Mouse (Mus musculus) heart, embryonic 11.5 days (tissue): ENCODE measurements around the gene Ctbp2. TPM values are rescaled to one million over a fixed set of nuclear protein-coding genes. Genes with fewer than 3 reads are reported as not detected.
A peak's percentile ranks its signal among the peaks of the same experiment; 100 is the strongest.

Source experiments
- ATAC-seq: fragments of 200-750 bp; cut with Nextera tagmentation; replicated peaks from 2 replicates; pipeline ENCODE4 v1.8.0; 2017; ENCODE audit warnings: moderate library complexity; ENCODE audit not compliant: insufficient number of reproducible peaks, low FRiP score, low TSS enrichment
- H3K27ac ChIP-seq: fragments of 300-500 bp; sonication (generic); 2 replicates; pipeline ENCODE4 v1.5.1; 2014; ENCODE audit warnings: mild to moderate bottlenecking, low read depth, low read length
- H3K27me3 ChIP-seq: fragments of 300-500 bp; sonication (generic); 2 replicates; pipeline ENCODE4 v1.6.1; 2014; ENCODE audit warnings: mild to moderate bottlenecking, low read length, mixed read lengths; ENCODE audit not compliant: control insufficient read depth, insufficient read depth
- H3K36me3 ChIP-seq: fragments of 300-500 bp; sonication (generic); 2 replicates; pipeline ENCODE4 v1.6.1; 2014; ENCODE audit warnings: mild to moderate bottlenecking, low read length, moderate library complexity, mixed read lengths; ENCODE audit not compliant: control insufficient read depth, insufficient read depth
- H3K4me1 ChIP-seq: fragments of 300-500 bp; sonication (generic); 2 replicates; pipeline ENCODE4 v1.6.1; 2014; ENCODE audit warnings: low read length; ENCODE audit not compliant: control insufficient read depth, insufficient read depth
- H3K4me2 ChIP-seq: fragments of 300-500 bp; sonication (generic); 2 replicates; pipeline ENCODE4 v1.6.1; 2014; ENCODE audit warnings: mild to moderate bottlenecking, moderate library complexity
- H3K4me3 ChIP-seq: fragments of 300-500 bp; sonication (generic); 2 replicates; pipeline ENCODE4 v1.5.1; 2014; ENCODE audit warnings: low read depth, low read length
- H3K9ac ChIP-seq: fragments of 300-500 bp; sonication (generic); 2 replicates; pipeline ENCODE4 v1.6.1; 2014; ENCODE audit warnings: mild to moderate bottlenecking, low read depth, low read length, moderate library complexity
- H3K9me3 ChIP-seq: fragments of 300-500 bp; sonication (generic); replicated peaks from 2 replicates; pipeline ENCODE4 v1.6.1; 2016; ENCODE audit warnings: low read length; ENCODE audit not compliant: control insufficient read depth
- WGBS: fragments of 180-500 bp; shearing (Covaris S2); extraction: QIAGEN DNeasy Blood & Tissue Kit; methylation state at CpG from one replicate; pipeline ENCODE4 v1.1.7; 2014; ENCODE audit not compliant: insufficient replicate concordance; 5-methylcytosine and 5-hydroxymethylcytosine counted together
- polyA plus RNA-seq: library from polyadenylated mRNA; unstranded; fragments of >200 nt; fragmentation: Nextera tagmentation; extraction: Ambion mirVana; gene quantifications from 2 replicates; pipeline ENCODE4 v1.2.1, GENCODE M21; 2014

Gene Ctbp2
- polyA plus RNA-seq, 1 experiment from 2014 or later = 62.7 TPM

GRCm38 (mm10) chr7:133088411-133088810 is 35.7 kb downstream of the Ctbp2 start:
- Histone ChIP-seq H3K4me3 (no peak overlapping the region), H3K9me3 (no peaks in the 10 kb centered on the region), H3K27me3 (no peaks in the 10 kb centered on the region), H3K4me2 (peak overlapping the region; percentile 23), H3K36me3 (no peaks in the 10 kb centered on the region), H3K27ac (peak overlapping the region; percentile 46), H3K9ac (no peak overlapping the region), H3K4me1 (peaks cover 46% of the 10 kb centered on the region)
- no peak for ATAC-seq
- 72% methylated on average over 4 of the region's 4 CpGs for WGBS

GRCm38 (mm10) chr7:133085408-133085807 is 38.7 kb downstream of the Ctbp2 start:
- no peaks in the 10 kb centered on the region for H3K9me3 ChIP-seq
- no peak for ATAC-seq
- no peaks in the 10 kb centered on the region for H3K36me3 ChIP-seq
- no peak overlapping the region for H3K4me3 ChIP-seq
- H3K4me2 ChIP-seq = no peak overlapping the region
- H3K9ac ChIP-seq = no peak overlapping the region
- WGBS = 78% methylated on average over 3 of the region's 3 CpGs
- no peak overlapping the region for H3K27ac ChIP-seq
- H3K27me3 ChIP-seq = no peaks in the 10 kb centered on the region
- H3K4me1 ChIP-seq = peaks cover 37% of the 10 kb centered on the region

- H3K9ac ChIP-seq = no peak overlapping the region
- no peaks in the 10 kb centered on the region for H3K27me3 ChIP-seq
- H3K36me3 ChIP-seq = no peaks in the 10 kb centered on the region
- H3K27ac ChIP-seq = no peak overlapping the region
- peaks cover 26% of the 10 kb centered on the region for H3K4me1 ChIP-seq
- WGBS = 78% methylated on average over 13 of the region's 13 CpGs
- ATAC-seq = no peak
- no peak overlapping the region for H3K4me2 ChIP-seq
- H3K9me3 ChIP-seq = no peaks in the 10 kb centered on the region
- H3K4me3 ChIP-seq = no peak overlapping the region
Observed at GRCm38 (mm10) chr7:133083936-133084614, 40.1 kb downstream of the Ctbp2 start.

DNA sequence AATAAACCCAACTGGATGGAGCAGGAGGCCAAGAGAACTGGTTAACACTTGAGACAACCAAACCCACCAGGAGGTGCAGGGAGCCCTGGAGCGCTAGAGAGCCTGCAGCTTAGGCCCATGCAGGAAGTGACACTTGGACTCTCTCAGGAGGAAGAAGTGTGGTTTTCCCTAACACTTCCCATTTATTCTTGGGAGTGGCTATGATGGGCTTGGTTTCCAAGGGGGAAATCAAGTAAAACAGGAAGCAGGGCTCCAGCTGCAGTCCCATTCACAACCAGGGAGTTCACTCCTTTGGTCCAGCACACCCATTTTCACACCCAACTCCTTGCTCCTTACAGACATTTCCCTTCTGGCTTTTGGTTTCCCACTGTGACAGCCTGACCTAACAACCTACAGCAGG is 45.2 kb downstream of the Ctbp2 start:
- Histone ChIP-seq H3K9ac (no peak overlapping the region), H3K9me3 (no peaks in the 10 kb centered on the region), H3K36me3 (no peaks in the 10 kb centered on the region; the same call in 1 of the 2 replicates), H3K4me2 (no peak overlapping the region), H3K27ac (no peak overlapping the region), H3K27me3 (no peaks in the 10 kb centered on the region), H3K4me3 (no peak overlapping the region), H3K4me1 (peaks cover 4% of the 10 kb centered on the region; the same call in 1 of the 2 replicates)
- no peak for ATAC-seq
- WGBS = 80% methylated on average over 1 of the region's 1 CpGs

GRCm38 (mm10) chr7:133074462-133075133 is 49.6 kb downstream of the Ctbp2 start:
- H3K36me3 ChIP-seq = no peaks in the 10 kb centered on the region; the same call in 1 of the 2 replicates
- H3K4me2 ChIP-seq = no peak overlapping the region
- no peak overlapping the region for H3K27ac ChIP-seq
- peaks cover 5% of the 10 kb centered on the region; the same call in 1 of the 2 replicates for H3K4me1 ChIP-seq
- no peak overlapping the region for H3K9ac ChIP-seq
- H3K4me3 ChIP-seq = no peak overlapping the region
- H3K9me3 ChIP-seq = no peaks in the 10 kb centered on the region
- 76% methylated on average over 10 of the region's 10 CpGs for whole genome bisulfite sequencing
- no peaks in the 10 kb centered on the region for H3K27me3 ChIP-seq
- no peak for ATAC-seq

GRCm38 (mm10) chr7:133073147-133073651 is 51.0 kb downstream of the Ctbp2 start:
- 87% methylated on average over 9 of the region's 9 CpGs for WGBS
- ATAC-seq = no peak
- Histone ChIP-seq H3K27me3 (no peaks in the 10 kb centered on the region), H3K9ac (no peak overlapping the region), H3K4me3 (no peak overlapping the region), H3K9me3 (no peaks in the 10 kb centered on the region), H3K27ac (no peak overlapping the region), H3K36me3 (no peaks in the 10 kb centered on the region; the same call in 1 of the 2 replicates), H3K4me2 (no peak overlapping the region), H3K4me1 (peaks cover 5% of the 10 kb centered on the region; the same call in 1 of the 2 replicates)

- ATAC-seq = no peak
- no peak overlapping the region for H3K4me3 ChIP-seq
- H3K27me3 ChIP-seq = no peaks in the 10 kb centered on the region
- no peaks in the 10 kb centered on the region; the same call in 1 of the 2 replicates for H3K36me3 ChIP-seq
- H3K27ac ChIP-seq = no peak overlapping the region
- H3K9ac ChIP-seq = no peak overlapping the region
- 88% methylated on average over 4 of the region's 4 CpGs for WGBS
- peaks cover 12% of the 10 kb centered on the region for H3K4me1 ChIP-seq
- H3K4me2 ChIP-seq = no peak overlapping the region
- no peaks in the 10 kb centered on the region for H3K9me3 ChIP-seq
Observed at GRCm38 (mm10) chr7:133072535-133072934, 51.6 kb downstream of the Ctbp2 start.

GRCm38 (mm10) chr7:133067321-133067841 is 56.8 kb downstream of the Ctbp2 start:
- no peak for ATAC-seq
- Histone ChIP-seq H3K27ac (peak overlapping the region; percentile 82), H3K27me3 (no peaks in the 10 kb centered on the region), H3K4me3 (no peak overlapping the region), H3K9me3 (no peaks in the 10 kb centered on the region), H3K4me2 (no peak overlapping the region), H3K36me3 (peaks cover 2% of the 10 kb centered on the region; the same call in 1 of the 2 replicates), H3K4me1 (peaks cover 31% of the 10 kb centered on the region), H3K9ac (peak overlapping the region; percentile 28; the same call in 1 of the 2 replicates)
- WGBS = 46% methylated on average over 7 of the region's 7 CpGs
